Mouse (Mus musculus) liver, embryonic 14.5 days (tissue): ENCODE measurements at regions not wholly inside any gene's neighbourhood (a gene's known extent, or its start where the extent isn't known, plus 50 kb on each side); places are given as distances from the start of the nearest gene placed in this dataset.

Source experiments
- CTCF ChIP-seq: IDR thresholded peaks from 2 replicates; pipeline ENCODE4 v1.5.1; 2016; ENCODE audit warnings: antibody characterized with exemption, low read depth, control low read depth
- EP300 ChIP-seq: IDR thresholded peaks from 2 replicates; pipeline ENCODE4 v1.6.1; 2016; ENCODE audit warnings: antibody characterized with exemption, low read depth

GRCm38 (mm10) chr2:92830134-92830533 lies 84.8 kb upstream of the Syt13 start:
- TF ChIP-seq CTCF (no peak), EP300 (no peak)
